Mouse (Mus musculus) liver, embryonic 18 days (tissue): ENCODE measurements around the gene BC048403. TPM values are rescaled to one million over a fixed set of nuclear protein-coding genes. Genes with fewer than 3 reads are reported as not detected.

ENCODE experiments used
- polyA plus RNA-seq: library from polyadenylated mRNA; depleted of rRNA; stranded (reverse); fragments of >200 nt; gene quantifications from 2 replicates; pipeline ENCODE4 v1.2.3, GENCODE M21; 2012; rRNA removed

Gene BC048403
- 2.1 and 2.2 TPM in 2 replicates for polyA plus RNA-seq

DNA sequence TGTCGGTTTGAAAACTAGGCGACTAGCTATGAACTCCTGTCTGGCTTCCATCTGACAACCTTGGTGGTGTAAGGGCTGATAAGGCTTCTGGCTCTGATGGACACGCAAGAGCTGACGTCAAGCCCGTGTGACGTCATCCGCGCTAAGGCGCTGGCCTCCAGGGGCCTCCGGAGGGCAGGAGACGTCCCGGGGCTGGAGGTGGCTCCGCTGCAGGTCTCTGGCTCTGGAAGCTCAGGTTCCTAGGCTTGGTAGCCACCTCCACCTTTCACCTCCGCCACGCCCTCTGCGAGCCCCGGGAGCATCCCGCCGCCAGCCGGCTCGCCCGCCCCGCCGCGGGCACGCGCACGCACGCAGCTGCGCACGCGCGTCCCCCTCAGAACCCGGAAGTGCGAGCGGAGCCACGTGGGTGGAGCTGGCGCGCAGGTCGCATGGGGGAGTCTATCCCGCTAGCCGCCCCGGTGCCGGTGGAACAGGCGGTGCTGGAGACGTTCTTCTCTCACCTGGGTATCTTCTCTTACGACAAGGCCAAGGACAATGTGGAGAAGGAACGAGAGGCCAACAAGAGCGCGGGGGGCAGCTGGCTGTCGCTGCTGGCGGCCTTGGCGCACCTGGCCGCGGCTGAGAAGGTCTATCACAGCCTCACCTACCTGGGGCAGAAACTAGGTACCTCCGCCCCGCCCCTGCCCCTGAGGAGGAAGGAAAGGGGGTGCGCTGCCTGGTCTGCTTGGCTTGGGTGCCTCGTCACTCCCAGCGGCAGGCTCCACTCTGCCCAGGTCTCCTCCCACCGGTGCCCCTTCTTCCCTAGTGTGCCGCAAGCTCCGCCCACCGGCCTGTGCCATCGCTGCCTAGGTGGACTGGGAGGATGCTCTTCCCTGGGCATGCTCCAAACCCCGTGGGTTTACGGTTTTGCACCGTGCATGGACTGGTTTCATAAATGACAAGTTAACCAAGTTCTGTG is at the start of gene BC048403:
Gene BC048403 (plus strand): TSS at position 390 of the 958 bp plus-strand sequence.

Other genes with a start within 250 kb of the BC048403 start
- gene Tbk1, start 153.2 kb upstream of the BC048403 start, polyA plus RNA-seq, result 14.0 and 14.5 TPM in 2 replicates
- gene Xpot, start 113.6 kb upstream of the BC048403 start, polyA plus RNA-seq, result 41.8 and 47.8 TPM in 2 replicates
- 0.01 TPM in 2 replicates for gene D930020B18Rik, start 98.3 kb upstream of the BC048403 start, polyA plus RNA-seq